Mouse (Mus musculus): ENCODE data around the gene Fam76a.
"Not testable (repeated sequence)": the region's sequence is repeated elsewhere in the genome, so short reads cannot be mapped to it uniquely, and the experiment has no call there.

Fam76a gene

DNA sequence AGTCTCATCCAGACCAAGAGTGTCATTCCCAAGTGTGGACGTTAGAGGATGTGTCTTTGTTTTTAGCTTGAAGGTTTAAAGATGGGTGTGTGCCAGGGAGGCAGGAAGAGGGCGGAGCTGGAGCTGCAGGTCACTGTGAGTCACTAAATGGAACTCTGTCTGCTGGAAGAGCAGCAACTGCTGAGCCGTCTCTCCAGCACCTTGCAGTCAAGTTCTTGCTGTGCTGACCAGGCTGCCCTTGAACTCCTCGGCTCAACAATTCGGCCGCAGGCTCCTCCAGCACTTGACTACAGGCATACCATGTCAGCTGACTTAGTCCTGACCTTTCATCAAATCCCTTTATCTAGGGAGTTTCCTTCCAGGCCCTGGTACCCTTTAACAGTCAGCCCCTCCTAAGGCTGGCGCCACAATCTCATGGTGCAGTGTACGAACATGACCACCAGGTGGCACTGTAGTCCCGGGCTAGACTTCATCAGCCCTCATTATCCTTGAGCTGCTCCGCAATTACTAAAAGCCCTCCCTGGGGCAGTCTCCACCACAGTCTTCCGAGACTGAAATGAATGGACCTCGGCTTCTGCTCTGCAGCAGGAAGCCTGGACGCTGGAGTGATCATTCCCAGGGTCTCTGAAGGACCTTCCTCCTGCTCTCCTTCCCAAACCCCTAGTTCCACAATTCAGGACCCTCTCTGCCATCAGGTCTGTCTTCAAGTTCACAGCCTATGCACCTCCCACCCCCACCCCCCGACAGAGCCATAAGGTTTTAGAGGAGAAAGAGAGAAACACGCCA, 23.1 kb upstream of the Fam76a start:
- DNase-seq (ENCODE audit: low read depth, low spot score): peak; percentile 79

DNA sequence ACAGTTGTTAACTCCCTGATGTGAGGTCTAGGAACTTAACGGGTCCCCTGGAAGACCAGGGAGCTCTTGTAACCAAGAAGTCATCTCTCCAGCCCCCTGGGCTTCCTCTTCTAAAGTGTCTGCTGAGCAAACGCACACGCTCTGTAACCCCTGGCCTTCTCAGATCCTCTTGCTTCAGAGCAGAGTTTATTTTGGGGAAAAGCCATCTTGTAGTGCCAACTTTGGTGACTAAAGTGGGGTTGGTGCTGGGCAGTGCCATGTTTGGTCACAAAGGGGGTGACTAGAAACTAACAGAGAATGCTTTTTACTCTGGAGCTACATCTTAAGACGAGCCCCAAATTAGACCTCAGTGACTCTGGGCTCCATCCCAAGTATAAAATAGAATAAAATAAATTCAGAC, 22.4 kb upstream of the Fam76a start:
- DNase-seq (ENCODE audit: low read depth, low spot score): no peak

DNA sequence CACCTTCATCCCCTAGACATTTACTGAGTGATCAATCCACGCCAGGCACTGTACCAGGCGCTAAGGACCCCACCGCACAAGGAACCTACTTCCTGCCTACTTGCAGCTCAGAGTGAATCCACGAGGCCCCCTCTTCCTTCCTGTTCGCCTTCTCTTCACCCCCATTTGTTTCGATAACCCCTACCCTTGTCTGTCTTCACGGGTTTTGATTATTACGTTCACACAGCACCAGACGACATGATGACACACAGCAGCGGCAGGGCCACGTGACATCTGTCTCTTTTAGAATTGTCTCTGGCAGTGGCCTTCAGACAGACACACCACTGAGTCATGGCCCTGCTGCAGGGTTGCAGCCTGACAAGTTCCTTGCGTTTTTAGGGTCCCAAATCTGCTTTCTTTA, 21.7 kb upstream of the Fam76a start:
- no peak for DNase-seq (ENCODE audit: low read depth, low spot score)

DNA sequence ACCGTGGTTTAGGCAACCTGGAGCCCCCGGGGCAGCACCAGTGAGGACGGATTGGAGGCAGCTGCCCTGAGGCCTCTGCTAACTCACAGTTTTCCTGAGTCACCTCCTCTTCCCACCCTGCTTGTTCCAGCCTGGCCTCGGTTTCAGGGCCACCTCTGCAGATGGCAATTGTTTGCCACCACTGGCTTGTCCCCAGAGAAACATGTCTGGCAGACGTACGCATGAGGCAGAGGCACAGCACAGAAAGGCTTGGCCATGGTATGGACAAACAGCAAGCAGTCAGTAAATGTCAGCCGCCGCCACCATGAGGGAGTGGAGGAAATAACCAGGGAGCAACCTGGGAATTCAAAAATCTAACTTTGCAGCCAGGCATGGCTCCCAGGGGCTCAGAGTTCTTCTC, 20.7 kb upstream of the Fam76a start:
- DNase-seq (ENCODE audit: low read depth, low spot score): no peak

DNA sequence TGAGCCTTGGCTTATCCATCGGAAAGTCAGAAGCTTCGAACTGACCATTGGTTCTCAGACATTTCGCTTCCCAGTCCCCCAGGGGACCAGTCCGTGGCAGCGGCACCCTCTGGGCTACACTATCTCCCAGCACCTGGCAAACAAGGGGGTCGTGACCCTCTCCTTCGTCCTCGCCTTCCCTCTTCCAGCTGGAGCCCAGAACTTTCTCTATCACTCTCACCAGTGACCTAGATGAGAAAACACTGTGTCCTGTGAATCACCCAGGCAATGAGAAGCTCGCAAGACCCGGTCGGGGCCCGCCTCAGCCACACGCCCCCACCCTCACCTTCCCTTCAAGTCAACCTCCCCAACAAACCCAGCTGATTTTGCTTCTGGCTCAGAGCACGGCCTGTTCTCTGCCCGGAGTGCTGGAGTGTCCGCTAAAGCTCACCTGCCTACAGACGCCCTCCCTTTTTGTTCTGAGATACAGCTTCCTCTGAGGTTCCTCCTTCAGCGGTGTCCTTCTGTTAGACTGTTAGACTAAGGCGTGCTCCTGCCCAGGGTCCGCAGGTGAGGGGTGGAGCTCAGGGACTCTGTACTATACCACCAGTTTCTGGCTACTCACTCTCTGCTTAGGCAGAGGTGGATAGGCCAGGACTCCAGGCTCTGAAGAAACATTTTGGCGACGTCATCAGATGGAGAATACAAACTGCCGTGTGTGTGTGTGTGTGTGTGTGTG, 18.8 kb upstream of the Fam76a start:
- DNase-seq (ENCODE audit: low read depth, low spot score): no peak

DNA sequence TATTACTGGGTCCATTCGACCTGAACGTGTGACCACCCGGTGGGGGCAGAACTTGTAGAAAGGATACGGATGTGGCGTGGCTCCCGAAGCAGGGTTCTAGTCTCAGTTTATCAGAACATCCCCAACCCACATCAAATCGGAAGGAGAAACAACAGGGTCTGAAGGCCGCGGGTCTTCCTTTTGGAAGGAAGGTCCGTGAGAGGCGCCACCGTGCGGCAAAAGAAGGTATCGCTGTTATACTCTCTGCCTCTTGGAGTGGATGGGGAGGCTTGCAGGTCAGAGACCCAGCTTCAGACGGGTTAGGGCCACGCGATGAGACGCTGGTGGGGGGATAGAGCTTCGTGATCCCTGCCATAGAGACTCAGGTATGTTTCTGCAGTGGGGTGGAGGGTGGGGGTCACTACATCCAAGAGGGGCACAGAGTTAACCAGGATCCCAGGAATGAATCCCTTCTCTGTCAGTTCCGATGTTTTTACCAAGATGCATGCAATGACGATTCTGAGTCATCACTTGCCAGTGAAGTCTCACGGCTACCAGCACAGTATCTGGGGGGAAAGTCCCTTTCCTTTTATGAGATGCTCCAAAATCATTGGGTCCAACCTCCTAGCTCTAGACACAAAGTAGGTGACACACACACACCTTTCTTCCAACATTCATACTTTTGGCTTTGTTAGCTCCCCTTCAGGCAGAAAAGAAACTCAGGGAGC, 17.2 kb upstream of the Fam76a start:
- peak; percentile 63 for DNase-seq (ENCODE audit: low read depth, low spot score)

DNA sequence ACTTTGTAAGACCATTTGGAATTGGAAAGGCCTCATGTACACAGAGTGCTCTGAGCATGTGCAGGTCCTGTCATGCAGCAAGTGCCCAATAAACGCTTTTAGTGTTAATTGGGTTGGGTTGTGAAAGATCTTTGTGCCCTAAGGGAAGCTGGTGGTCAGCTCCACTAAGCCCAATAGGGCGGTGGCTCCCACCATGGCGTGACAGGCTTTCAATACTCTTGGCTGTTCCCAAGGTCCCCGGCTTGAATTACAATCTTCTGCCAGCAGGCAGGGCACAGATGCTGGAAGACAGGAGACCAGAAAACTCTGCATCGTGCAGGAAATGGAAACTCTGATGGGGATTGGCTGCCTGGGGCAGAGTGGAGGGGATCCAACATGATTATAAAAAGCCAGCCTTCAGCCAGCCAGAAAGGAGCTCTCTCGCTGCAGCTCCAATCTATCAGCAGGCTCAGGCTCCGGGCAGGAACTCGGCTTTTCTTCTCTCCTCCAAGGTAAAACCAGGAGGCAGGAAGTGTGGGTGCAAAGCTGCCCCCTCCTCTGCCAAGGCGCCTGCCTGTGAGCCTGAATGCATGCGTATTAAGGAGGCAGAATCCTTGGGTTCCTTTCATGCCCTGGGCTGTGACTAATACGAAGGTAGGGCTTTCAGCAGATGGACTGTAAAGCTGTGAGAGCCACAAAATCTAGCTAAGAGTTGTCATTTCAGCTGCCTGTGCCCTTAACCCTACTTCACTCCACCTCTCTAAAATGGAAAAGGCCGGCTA, 16.0 kb upstream of the Fam76a start:
- no peak for DNase-seq (ENCODE audit: low read depth, low spot score)

DNA sequence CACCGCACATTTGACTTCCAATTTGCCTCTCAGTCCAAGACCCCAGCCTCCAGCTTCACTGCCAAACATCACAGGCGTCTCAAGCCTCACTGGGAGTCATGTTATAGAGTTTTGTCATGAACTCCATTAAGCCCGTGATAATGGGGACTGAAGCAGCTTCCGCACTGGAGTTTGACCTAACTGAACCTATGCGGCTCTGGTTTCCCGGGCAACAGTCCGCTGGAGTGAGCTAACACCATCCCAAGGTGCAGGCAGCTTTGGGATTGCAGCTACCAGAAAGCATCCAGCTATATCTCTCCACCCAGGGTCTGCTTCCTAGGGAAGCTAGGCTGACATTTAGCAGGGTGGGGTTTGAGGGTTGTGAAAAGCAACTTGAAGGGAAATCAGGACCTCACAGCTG, 12.3 kb upstream of the Fam76a start:
- DNase-seq (ENCODE audit: low read depth, low spot score): no peak

DNA sequence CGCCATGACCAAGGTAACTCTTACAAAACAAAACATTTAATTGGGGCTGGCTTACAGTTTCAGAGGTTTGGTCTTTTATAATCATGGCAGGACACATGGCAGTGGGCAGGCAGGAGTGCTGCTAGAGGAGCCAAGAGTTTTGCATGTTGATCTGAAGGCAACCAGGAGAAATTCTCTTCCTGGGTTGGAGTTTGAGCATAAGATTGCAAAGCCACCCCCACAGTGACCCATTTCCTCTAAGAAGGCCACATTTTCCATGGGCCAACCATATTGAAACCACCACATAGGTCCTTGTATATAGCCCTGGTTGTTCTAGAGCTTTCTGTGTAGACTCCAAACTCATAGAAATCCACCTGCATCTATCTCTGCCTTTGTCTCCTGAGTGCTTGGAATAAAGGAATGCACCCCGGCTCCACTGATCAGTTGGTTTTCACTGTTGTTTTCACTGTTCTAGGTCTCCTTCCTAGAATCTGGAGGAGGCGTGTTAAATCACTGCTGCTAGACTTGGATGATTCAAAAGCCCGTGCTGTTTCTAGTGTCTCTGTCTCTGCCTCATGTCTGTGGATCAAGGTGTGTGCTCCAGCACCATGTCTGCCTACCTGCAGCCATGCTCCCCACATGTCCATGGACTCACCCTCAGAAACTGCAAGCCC, 10.5 kb upstream of the Fam76a start:
- DNase-seq (ENCODE audit: low read depth, low spot score): no peak

DNA sequence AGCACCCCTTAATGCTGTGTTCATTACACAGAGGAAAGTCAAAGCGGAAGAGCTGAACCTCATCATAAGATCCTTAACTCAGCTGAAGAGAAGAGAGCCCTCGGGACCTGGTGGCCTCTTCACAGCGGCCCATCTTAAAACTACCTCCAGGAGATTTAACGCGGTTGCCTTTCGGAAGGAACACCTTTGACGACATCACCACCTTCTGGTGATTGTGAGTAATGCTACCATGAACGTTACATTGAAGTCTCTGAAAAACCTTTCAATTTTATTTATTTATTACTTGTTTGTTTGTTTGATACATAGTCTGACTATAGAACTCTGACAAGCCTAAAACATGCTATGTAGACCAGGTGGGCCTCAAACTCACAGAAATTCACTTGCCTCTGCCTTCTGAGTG, 8.4 kb upstream of the Fam76a start:
- DNase-seq (ENCODE audit: low read depth, low spot score): no peak

DNA sequence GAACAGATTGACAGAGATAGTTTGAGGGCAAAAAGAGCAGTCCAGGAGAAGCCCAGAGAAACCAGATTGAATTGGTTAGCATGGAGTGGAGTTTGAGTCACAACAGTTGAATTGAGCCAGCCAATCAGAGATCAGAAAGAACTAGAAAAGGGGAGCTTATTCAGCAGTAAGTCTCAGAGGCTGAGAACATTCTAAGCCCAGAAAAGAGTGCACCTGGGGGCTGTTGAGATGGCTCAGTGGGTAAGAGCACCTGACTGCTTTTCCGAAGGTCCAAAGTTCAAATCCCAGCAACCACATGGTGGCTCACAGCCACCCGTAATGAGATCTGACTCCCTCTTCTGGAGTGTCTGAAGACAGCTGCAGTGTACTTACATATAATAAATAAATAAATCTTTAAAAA, 4.2 kb upstream of the Fam76a start:
- DNase-seq (ENCODE audit: low read depth, low spot score): not testable (repeated sequence)

DNA sequence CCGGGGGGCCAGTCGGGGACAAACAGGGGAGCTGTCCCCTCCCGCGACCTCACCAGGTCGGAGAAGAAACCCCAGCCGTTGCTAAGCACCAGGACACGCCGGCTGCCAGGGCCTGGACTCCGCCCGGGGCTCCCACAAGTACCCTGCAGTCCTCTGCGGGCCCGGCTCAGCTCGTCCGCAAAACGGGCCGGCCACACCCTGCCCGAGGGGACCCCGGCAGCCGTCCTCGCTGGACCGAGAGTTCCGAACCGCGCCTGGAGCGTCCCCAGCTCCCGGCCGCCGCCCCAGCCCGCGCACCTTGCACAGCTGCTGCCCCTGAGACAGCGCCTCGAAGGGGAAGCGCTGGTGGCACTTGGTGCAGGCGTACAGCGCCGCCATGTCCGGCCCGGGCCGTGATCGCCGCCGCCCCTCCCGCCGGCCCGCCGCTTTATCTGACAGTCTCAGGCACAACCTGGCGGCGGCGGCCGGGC, 262 bp downstream of the Fam76a start:
- no peak for DNase-seq (ENCODE audit: low read depth, low spot score)

DNA sequence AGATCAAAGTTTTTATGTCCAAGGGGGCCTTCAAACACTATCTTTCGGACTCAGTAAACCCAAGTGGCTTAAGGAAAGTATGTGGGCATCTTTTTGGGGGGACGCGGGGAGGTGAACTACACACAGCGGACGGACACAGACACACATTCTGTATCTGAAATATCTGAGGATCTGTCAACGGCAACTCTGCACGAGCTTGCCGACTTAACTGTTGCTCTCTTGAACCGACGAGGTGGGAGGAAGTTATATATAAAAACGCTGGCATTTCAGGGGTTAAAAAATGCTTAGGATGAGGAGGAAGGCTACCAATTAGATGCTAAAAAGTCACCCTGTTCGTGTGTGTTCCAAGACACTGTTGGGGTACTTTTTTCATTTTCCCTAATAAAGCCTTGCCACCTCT, 870 bp downstream of the Fam76a start:
- DNase-seq (ENCODE audit: low read depth, low spot score): no peak

DNA sequence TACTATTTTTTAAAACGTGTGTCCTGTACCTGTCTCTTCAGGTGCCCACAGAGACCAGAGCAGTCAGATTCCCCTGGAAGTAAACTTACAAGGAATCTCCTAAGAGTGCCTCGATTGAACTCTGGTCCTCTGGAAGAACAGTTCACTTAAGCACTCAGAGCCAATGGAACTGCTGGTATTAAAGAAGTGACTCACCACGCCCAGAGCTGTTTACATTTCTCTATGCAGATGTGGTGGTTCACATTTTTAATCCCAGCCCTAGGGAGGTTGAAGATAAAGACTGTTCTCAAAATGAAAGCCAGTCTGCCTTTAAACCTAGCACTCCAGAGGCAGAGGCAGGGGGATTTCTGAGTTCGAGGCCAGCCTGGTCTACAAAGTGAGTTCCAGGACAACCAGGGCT, 2.2 kb downstream of the Fam76a start:
- no peak for DNase-seq (ENCODE audit: low read depth, low spot score)

DNA sequence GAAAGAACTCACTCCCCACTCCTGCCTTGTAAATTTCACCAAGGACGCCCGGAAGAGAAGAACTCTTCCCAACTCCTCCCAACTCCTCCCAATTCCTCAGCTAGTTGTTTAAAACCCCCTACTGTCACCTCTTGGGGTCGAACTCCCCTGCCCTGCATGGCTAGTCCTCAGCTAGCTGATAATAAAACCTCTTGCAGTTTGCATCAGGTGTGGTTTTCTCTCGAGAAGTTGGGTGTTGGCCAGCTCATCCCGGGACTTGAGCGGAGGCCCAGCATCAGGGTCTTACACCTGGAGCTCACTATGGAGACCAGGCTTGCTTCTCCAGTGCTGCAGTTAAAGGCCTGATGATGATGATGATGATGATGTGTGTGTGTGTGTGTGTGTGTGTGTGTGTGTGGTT, 3.9 kb downstream of the Fam76a start:
- DNase-seq (ENCODE audit: low read depth, low spot score): not testable (repeated sequence)

DNA sequence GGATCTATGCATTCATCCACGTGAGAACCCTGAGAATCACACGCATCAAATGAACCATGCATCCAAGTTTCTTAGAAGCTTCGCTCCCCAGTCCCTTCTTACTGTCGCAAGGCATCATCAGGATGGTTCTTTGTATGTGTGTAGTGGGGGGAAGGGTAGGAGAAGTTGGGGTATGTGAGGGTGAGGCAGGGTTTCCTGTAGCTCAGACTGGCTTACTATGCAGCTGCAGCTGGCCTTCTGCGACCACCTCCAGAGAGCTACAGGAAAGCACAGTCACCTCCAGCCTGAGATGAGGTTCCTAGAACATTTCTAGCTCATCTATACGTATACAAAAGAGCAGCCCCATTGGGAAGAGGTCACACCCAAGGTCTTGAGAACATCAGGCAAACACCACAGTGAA, 10.2 kb downstream of the Fam76a start:
- DNase-seq (ENCODE audit: low read depth, low spot score): no peak

DNA sequence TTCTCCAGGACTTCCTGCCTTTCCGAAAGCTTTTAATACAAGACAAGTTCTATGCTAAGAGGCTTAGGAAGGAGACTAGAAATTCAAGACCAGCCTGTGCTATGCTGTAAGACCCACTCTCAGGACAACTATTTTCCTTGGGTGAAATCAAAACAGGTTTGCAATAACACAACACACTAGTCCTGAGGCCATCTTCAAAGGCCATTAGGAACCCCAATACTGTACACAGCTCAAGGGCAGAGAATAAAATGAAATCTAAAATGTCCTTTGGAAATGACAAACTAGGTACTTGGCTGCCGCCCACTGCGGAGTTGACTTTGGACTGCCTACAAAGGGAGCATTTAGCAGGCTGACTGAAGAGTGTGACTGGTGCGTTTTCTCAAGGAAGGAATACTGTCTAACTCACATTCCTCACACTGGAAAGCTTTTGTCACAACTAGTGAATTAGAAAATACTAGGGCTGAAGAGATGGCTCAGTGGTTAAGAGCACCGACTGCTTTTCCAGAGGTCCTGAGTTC, 16.5 kb downstream of the Fam76a start:
- no peak for DNase-seq (ENCODE audit: low read depth, low spot score)

DNA sequence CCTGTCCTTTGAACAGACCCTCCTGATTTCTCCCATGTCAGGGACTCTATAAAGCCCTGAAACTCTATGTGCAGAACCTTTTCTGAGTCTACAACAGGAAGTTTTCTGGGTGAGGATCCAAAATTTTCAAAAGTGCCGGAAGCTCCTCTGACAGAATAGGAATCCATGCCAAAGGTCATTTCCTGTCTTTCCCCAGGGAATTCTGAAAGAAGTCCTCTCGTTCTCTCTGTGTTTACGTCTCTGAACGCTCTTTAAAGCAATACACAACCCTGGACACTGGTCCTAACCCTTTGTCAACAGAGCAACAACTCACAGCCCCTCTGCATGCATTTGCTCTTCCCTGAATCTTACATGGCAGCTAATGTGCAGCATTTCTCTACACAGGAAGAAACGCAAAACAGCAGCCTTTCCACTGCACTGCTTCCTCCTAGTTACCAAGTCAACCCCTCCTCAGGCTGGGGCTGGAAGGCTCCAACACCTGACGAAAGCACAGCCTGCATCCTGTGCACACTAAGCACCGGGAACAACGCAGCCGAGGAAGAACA, 17.5 kb downstream of the Fam76a start:
- no peak for DNase-seq (ENCODE audit: low read depth, low spot score)

DNA sequence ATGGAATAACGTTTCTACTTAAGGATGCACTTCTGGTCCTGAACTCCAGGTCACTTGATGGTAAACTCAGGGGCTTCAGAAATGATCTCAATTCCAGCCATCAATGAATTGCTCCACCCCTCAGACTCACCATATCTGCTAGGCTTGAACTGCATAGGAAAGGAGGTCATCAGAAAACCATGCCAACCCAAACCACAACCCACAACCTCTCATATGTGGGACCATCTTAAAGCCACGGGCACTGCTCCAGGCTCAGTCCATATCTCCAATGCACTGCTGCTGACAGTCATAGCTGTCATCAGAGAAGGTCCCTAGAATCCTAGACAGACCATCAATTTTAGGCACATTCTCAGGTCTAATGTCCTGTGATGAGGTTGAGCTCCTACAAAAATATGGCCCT, 18.3 kb downstream of the Fam76a start:
- DNase-seq (ENCODE audit: low read depth, low spot score): no peak

DNA sequence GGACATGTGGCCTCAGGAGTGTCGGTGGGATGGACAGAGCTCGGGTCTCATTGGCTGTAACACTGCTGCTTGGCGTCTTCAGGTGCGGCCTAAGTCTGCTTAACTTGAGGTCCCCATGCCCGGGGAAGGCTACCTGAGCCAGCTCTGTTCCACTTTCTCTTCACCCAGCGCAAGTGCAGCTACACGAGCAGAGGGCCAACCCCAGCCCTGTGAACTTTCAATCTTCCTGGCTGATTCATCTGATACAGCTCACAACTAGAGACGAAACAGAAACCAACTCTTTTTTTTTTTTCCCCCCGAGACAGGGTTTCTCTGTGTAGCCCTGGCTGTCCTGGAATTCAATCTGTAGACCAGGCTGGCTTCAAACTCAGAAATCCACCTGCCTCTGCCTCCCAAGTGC, 24.2 kb downstream of the Fam76a start:
- DNase-seq (ENCODE audit: low read depth, low spot score): no peak

DNA sequence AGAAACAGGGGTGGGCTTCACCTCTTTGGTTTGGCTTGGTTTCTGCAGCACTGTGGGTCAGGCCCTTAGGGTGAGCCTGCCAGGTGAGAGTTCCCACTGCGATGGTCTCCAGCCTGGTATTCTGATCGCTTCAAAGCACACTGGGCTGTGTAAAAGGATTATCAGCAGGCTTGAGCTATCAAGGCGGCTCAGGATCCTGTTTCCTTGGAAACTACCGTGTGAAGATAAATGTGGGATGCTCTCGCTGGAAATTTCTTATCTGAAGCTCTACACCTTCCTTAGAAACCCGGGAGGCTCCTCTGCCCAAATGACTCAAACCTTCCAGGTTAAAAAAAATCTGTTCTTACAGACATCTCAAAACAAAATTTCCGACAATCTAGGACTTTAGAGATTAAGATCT, 28.0 kb downstream of the Fam76a start:
- DNase-seq (ENCODE audit: low read depth, low spot score): no peak

Data from WW6 (cell line).